Mouse (Mus musculus): Measurements from ENCODE around the gene Cel.

Gene Cel

DNA sequence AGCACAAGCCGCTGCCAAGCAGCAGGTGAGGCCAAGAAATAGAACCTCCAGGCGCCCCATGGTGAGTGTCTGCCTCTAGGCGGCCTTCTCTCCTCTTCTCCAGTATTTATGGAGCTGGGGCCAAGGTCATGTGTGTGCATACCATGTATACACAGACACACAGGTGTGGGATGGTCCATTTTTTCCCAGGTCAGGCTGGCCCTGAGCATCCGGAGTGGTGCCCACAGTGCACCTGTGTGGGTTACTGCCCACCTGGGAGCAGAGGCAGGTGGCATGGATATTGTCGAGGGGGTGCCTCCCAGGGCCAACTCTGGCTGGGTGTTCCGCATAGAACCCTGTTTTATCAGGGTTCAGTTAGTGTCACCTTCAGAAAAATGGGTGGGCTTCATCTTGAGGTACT, at the start of gene Cel:
Gene Cel (minus strand): TSS at position 101 of the 400 bp plus-strand sequence.
- in situ Hi-C loops (cut with MboI; ENCODE audit: low sequenced_read_pairs) = no loop called here

DNA sequence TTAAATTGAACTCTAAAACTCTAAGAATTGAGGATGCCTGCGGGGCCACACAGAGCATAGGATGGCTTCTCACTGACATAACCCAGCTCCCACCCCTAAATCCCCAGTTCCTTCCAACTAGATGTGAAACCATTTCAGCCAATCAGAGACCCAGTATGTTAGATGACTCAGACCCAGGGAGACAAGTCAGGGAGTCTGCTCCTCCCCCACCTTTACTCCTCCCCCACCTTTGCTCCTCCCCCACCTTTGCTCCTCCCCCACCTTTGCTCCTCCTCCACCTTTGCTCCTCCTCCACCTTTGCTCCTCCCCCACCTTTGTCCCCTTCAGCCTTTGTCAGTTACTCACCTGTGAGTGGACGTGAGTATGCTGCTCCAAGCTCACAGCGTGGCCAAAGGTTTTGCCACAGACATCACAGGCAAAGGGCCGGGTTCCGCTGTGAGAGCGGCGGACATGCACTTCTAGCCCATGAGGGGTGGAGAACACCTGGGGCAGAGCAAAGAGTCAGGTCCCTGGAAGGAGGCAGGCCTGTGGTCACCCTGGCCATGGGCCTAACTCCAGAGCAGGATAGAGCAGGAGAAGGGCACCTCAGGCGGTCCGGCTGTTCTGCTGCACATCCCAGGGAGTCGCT, 49.3 kb upstream of the Cel start:
- in situ Hi-C loops (cut with MboI; ENCODE audit: low sequenced_read_pairs) = no loop called here

DNA sequence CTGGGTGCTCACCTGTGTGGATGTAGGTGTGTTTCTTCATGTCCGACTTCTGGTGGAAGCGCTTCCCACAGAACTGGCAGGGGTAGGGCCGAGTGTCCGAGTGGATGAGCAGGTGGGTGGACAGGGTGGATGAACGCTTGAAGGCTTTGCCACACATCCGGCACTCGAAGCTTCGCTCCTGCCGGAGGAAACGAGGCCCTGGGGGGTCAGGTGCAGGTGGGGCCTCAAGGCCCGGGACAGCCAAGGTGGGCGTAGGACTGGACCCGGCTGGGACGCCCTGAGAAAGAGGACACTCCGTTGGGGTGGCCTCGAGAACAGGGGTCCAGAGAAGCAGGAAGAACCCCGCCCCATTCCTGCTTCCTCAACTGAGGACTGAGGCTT, 48.2 kb upstream of the Cel start:
- in situ Hi-C loops (cut with MboI; ENCODE audit: low sequenced_read_pairs) = no loop called here

DNA sequence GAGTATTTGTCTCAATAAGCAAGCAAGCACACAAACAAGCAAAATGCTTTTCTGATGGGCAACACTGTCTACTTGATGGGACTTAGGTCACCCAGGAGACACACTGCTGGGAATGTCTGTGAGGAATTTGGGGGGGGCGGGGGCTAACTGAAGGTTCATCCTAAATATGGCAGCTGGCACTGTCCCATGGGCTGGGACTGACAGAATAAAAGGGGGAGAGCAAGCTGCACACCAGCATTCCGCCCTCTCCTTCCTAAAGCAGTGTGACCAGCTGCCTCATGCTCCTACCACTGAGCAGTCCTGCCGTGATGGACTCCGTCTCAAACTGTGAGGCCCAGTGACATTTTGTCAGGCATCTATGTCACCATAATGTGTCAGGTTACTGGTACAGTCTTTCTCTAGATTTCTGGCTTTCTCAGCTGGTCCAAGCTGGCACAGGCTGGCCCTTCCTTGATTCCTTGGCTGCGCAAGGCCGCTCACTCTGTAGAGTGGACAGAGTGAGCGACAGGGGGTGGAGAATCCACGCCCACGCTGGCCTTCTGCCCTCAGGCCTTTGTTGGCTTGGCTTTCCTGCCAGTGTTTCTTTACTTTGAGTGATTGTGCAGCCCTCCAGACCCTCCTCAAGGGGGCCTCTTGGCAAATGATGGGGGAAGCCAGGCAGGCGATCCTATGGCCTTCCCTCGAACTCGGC, 47.7 kb upstream of the Cel start:
- in situ Hi-C loops (cut with MboI; ENCODE audit: low sequenced_read_pairs) = no loop called here

DNA sequence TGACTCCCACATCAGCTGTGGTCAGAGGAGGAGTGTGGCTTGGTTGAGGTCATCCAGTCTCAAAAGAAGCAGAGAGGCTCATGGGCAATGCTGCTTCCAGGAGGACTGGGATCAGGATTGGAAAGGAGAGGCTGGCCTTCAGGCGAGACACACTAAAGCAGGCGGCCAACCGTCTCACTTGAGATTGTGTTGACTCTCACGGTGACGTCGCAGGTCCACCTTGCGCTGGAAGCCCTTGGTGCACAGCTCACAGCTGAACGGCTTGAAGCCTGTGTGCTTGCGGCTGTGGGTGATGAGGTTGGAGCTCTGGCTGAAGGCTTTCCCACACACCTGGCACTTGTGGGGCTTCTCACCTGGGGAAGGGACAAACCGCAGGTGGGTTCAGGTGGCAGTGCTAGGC, 46.6 kb upstream of the Cel start:
- in situ Hi-C loops (cut with MboI; ENCODE audit: low sequenced_read_pairs) = no loop called here

DNA sequence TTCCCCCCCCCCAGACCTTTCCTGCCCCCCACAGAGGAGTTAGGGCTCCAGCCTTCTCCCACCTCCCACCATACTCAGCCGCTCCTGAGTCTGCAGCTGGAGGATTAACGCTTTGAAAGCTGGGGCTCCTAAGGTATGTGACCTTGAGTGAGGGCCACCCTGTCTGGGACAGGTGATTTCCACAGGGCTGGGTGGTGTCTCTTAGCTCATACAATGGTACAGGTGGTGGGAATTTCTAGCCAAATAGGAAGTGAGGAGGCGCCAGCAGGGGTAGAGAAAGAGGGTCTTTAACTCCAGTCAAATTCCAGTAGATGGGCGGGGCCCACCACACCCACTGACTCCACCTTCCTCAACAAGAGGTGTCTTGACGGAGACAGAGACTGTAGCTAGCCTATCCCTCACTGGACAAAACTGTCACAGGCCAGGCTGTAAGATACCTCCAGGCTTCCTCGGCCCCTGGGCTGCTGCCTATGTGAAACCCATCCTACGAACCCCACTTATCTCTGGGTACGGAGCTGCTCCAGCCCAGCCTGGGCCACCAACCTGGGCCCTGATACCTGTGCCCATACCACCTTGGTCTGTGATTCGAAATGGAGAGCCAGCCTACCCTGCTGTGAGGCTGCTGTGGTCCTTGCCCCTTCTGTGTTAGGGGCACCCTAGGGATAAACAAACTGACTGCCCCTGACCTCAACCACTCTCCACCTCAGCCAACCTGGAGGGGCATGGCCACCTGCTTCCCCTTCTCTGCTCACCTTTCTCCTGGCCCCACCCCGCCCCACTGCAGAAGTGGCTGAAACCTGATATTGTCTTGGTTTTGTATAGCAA, 44.4 kb upstream of the Cel start:
- in situ Hi-C loops (cut with MboI; ENCODE audit: low sequenced_read_pairs) = no loop called here

DNA sequence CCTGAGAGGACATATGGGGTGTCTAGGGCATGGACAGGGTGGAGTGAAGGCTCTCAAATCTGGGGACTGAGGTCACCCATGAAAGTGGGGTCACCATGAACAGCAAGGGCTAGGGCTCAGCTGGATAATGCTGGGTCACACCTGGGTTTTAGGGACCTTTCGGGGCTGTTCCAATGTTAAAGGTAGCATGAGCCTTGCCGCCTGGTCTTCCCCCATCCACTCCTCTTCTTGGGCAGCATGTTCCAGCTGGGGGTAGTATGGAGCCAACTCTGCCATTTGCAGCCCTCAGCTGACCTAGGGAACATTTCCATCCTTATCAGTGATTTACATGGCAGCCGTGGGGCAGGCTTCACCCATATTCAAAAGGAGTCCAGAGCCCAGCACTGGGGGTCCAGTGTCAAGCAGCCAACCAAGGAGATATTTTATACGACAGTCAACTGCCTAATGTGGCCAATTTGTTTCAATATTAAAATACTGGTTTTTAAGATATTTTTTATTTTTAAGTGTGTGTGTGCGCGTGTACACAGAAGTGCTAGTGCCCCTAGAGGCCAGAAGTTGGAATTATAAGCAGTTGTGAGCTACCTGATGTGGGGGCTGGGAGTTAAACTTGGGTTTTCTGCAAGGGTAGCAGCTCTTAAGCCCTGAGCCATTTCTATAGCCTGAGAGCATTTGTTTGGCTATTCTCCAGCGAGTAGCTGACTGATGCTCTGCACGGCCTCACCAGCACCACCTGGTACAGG, 43.6 kb upstream of the Cel start:
- in situ Hi-C loops (cut with MboI; ENCODE audit: low sequenced_read_pairs) = no loop called here

DNA sequence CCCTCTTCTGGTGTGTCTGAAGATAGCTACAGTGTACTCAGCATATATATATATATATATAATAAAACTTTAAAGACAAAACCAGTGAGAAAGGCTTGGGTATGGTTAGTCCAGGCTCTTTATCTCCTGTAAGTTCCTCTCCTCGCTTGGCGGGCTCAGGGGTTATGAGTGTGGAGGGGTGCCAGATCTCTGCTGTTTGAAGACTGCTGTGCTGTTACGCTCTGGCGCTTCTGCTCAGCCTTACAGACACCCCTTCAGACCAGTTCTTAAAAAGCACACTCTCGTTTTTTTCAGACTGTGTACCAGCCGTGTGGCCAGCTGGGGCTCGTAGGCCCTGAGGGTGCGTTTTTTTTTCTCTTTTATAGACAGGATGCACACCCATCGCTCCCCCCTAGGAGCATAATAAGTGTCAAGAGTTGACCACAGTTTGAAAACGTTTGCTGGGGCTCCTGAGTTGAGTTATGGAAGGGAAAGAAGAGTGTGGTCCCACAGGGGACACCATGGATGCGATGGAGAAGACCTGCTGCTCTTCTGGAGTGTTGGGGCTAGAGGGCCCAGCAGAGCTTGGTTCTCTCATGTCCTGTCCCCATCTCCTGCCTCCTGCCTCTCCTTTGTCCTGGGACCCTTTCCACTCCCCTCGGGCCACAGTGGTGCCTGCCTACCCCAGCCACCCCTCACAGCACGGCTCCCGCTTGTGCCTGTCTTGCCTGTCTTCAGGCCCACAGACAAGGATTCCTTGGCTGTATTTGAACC, 42.8 kb upstream of the Cel start:
- in situ Hi-C loops (cut with MboI; ENCODE audit: low sequenced_read_pairs) = no loop called here

DNA sequence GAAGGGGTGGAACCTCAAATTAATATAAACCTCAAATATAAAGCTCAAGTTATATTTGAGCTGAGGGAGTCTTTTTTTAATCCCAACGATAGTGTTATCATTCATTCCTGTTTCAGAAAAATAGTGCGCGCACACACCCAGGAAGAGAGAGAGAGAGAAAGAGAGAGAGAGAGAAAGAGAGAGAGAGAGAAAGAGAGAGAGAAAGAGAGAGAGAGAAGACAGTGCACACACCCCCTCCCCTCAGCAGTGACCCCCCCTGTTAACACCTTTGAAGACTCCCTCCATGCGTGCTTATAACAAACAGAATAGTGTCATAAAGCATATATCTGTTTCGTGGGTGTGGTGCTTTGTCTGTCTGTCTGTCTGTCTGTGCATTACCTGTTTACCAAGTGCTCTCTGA, 40.3 kb upstream of the Cel start:
- in situ Hi-C loops (cut with MboI; ENCODE audit: low sequenced_read_pairs) = no loop called here

DNA sequence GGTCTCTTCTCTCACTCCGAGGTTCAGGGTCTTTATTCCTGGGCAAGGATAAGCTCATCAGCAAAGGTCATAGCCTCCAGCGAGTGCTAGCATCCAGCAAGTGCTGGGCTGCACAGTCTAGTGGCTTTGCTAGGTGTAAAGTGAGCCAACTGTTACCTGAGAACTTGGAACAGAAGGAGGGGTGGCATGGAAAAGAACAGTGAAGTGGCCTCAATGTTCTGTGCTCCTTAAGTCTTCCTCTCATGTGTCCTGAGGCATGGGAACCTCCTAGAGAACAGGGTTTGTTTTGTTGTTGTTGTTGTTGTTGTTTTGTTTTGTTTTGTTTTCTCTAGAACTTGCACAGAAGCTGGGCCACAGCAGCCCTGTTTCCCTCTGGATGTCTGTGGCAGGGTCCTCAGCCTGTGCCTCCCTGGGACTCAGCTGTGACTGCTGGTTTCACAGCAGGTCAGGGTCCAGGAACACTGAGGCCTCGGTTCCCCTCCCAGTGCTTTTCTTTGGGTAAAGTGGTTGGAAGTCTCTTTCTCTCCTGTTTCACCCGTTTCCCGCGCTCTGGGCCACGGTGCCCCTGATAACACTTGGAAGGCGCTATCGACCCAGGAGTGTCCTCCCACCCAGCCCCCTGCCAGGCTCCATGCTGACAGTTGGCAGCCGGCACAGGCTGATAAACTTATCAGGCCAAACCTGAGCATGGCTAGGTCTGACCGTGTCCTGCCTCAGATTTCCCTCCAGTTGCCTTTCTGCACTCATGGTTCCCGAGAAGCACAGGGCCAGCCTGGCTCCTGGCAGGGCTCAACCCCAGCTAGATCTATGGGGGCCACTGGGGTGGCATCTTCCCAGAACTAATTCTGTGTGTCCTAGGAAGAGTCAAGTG, 38.8 kb upstream of the Cel start:
- in situ Hi-C loops (cut with MboI; ENCODE audit: low sequenced_read_pairs) = no loop called here

DNA sequence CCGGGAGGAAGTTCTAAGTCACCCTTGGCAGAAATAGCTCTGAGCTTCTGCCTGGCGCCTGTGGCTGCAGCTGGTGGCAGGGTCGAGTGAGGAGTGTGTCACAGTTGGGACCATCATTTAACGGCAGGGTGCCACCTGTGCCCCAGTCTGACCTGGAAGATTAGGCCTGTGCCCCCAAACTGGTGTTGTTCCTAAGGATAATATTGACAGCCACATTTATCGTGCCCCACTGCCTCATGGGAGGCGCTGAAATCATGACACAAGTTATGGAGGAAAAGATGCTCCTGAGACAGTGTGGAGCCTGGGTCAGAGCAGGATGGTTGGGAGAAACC, 36.3 kb upstream of the Cel start:
- in situ Hi-C loops (cut with MboI; ENCODE audit: low sequenced_read_pairs) = no loop called here

DNA sequence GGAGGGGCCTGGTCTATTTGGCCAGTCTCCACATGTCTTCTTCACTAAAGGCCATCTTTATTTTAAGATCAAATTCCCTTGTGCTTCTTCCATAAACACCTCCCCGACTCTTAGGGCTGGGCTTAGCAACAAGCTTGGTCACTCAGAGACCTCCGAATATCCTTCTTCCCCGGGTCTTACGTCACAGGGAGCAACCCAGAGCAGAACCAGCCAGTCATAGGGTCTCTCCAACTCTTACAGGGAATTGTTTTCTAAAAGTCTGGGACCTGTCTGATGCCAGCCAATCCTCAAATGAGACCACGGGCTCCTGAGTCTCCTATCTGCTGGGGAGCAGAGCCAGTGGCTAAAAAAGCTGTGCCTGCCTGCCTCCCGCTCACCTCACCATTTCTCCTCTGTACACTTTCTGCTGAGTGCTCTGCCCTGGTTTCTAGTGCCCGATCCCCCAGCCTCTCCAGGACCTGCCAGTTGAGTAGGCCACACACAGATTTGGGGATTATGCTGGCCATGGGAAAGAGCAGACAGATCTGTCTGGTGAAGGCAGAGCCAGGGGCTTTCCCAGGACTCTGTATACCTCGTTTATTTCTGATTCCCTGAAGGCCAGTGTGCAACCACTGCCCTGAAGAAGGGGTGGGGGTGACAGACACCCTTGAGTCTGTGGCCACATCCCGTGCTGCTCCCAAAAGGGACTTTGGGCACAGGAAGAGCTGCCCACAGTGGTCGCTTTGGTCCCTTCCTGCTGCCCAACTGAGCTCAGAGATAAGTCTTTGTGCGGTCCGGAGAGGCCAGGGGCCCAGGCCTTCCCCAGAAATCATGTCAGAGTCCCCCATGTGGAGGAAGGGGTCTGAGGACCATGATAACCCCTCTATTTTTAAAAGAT, 35.7 kb upstream of the Cel start:
- in situ Hi-C loops (cut with MboI; ENCODE audit: low sequenced_read_pairs) = no loop called here

DNA sequence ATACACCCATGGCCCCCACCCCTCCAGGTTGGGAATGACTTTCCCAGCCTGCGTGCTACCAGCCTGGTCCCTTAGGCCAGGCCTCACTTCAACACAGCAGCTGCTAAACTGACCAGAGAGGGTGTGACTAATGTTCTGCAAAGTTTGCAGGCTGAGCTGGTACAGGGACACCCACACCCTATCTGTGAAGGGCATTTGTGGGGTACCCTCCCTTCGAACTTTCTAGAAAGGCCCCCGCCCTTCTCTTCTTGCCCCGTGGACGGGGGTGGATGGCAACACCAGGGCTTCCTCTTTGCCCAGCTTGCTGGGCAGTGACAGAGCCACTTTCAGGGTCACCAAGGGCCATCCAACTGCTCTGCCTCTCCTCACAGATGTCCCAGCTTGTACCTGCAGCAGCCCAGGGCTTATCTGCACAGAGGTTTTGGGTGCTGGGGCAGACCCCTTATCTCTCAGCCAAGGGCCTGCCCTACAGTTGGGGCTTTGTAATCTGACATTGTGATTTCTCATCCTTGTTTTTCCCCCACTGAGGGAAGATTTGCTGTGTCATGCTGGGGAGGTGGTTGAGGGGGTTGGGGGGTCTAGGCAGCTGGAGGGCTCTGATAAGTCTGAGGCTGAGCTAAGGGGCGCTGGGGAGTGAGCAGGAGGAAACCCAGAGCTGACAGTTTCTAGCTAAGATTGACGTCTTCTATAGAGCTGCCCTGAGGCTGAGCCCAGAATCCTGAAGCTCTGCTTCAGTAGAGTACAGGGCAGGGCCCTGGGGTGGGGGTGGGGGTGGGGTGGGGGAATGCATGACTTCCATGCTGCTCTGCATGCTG, 34.7 kb upstream of the Cel start:
- in situ Hi-C loops (cut with MboI; ENCODE audit: low sequenced_read_pairs) = no loop called here

DNA sequence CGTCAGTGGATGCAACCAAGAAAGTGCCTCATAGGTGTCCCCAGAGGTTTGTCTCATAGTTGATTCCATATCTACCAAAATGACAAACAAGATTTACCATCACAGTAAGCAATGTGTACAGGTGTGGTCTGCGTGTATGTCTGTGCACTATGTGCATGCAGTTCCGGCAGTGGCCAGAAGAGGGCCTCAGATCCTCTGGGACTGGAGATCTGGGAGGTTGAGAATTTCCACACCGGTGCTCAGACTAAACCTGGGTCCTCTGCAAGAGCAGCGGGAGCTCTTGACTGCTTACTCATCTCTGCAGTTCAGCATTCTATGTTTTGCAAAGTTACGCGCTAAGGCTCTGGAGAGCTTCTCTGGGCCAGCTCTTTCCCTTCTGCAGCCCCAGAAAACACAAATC, 33.8 kb upstream of the Cel start:
- in situ Hi-C loops (cut with MboI; ENCODE audit: low sequenced_read_pairs) = no loop called here

DNA sequence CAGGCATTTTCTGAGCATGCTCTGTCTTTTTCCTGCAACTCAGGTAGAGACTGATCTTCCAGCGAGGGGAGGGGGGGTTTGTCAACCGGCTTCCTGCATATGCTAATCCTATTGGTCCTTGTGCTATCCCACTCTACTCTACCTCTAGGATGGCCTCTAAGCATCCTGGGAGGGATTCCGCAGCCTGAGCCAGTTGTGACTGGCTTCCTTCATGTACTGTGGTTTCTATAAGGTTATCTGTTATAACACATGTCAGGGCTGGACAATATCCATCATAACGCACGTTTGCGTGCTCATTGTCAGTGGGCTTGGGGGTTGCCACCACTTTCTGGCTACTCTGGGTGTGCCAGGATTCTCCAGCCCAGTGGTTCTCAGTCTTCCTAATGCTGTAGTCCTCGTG, 32.8 kb upstream of the Cel start:
- in situ Hi-C loops (cut with MboI; ENCODE audit: low sequenced_read_pairs) = no loop called here

DNA sequence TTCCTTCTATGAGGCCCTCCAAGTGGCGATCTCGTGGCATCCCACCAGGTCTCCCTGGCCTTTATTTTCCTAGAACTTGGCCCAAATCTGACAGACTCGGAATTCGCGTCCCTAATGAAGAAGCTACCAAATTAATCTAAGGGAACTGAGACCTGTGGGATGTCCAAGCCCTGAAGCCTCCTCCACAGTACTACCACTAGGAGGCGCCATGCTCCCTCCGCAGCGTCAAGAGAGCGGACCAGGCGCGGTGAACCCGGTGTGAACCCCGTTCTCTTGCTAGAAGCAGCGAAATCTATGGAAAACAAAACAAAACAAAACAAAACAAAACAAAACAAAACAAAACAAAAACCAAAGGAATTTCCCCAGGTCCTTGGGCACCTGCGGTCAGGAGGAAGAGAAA, 29.6 kb upstream of the Cel start:
- in situ Hi-C loops (cut with MboI; ENCODE audit: low sequenced_read_pairs) = no loop called here

DNA sequence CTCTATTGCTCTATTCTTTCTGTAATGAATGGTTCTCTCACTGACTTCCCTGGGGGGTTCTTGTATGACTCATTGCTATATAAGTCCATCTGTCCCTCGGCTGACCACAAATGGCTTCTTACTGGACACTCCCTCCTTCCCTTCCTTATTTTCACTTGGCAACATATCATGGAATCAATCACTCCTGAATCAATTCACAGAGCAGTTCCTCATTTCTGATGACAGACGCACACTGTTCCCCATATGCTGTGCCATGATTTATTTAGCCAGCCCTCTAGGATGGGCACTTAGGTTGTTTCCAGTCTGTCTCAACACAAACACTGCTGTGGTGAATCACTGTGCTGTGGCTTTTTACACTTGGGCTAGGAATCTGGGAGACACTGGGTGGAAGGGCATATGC, 28.3 kb upstream of the Cel start:
- in situ Hi-C loops (cut with MboI; ENCODE audit: low sequenced_read_pairs) = no loop called here

DNA sequence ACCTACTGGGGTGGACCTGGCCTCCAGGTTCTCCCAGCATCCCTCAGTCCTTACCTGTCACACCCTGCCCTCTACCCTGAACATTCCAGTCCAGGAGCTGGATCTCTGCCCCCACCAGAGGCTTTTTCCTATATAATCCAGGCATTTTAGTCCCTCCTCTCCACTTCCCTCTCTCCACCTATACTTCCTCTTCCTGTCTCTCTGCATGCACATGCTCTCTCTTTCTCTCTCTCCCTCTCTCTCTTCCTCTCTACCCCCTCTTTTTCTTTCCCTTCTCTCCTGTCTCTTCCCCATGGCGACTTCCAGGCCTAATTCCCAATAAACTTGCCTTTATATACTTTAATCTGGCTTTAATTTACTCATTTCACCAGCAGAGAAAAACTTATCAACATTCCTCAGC, 25.4 kb upstream of the Cel start:
- in situ Hi-C loops (cut with MboI; ENCODE audit: low sequenced_read_pairs) = no loop called here
